In the genomic region with DNA sequence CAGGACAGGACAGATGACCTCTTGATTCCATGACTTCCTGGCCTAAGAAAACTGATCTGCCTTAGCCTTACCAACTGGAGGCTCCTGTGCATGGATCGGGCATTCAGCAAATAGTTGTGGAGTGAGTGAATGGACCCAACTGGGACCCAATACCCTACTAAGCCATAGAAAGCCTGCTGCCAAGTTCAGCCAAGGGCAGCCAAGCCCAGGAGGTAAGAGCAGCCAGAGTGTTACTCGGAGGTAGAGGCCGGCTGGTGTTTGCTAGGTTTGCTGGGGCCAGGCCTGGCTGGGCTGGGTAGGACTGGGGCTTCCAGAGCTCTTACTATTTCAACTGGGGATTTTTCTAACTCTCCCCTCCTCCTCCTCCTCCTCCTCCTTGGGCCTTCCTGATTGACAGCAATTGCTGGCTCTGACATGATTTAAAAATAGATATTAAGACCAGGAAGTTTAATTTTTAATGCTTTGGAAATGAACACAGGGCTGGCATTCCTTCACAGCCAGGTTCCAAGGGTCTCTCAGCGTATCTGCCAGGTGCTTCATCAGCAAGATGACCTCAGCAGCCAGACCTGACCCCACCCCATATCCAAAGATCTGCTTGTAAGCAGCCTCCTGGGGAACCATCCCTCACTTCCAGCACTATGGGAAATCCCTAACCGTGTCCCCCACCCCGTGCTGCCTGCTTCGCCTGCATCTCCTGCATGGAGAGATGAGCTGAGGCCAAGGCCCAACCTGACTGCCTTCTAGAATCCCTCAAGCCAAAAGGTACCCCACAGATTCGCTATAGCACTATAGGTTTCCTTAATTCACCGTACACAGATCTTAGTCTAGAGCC, we compare ENCODE assay signal across 17 mouse cellular contexts.
DNase-seq lines count a peak whose midpoint lies in the region; ATAC-seq and TF ChIP-seq lines count a peak whose summit lies in the region.
"Had no signal": no experiment of that assay in that cellular context is flagged by ENCODE, and none has a peak within 500 bp of the region (broad histone marks: within the 10 kb centered on the region; RNA-seq: fewer than 3 reads in every experiment).

No protein-coding gene starts in this region.

- no peak overlapping the region for H3K4me2 ChIP-seq in heart, embryonic 15.5 days
- H3K4me2 ChIP-seq in midbrain, postnatal 0 days (ENCODE audit: low read depth, low read length, poor library complexity, severe bottlenecking), result no peak overlapping the region
- H3K4me2 ChIP-seq in midbrain, embryonic 15.5 days, result no peak overlapping the region
- H3K4me2 ChIP-seq: limb, embryonic 12.5 days; liver, embryonic 15.5 days; midbrain, embryonic 12.5 days; stomach, embryonic 15.5 days had no signal

- no peaks in the 10 kb centered on the region for H3K27me3 ChIP-seq in heart, embryonic 15.5 days
- no peaks in the 10 kb centered on the region for H3K27me3 ChIP-seq in midbrain, postnatal 0 days (ENCODE audit: insufficient read depth, low read length)
- peaks cover 11% of the 10 kb centered on the region for H3K27me3 ChIP-seq in midbrain, embryonic 15.5 days (replicated peaks)
- H3K27me3 ChIP-seq: stomach, embryonic 15.5 days had no signal

- peaks cover 68% of the 10 kb centered on the region for H3K4me1 ChIP-seq in heart, embryonic 15.5 days (replicated peaks)
- peaks cover 13% of the 10 kb centered on the region; the same call in 1 of the 2 replicates for H3K4me1 ChIP-seq in midbrain, postnatal 0 days (ENCODE audit: insufficient read depth, low read length)
- H3K4me1 ChIP-seq in midbrain, embryonic 15.5 days, result peaks cover 31% of the 10 kb centered on the region

- no peak for TF ChIP-seq CTCF in midbrain, postnatal 0 days (IDR thresholded peaks at IDR 0.05)

- no peaks in the 10 kb centered on the region for H3K36me3 ChIP-seq in heart, embryonic 15.5 days
- H3K36me3 ChIP-seq in midbrain, postnatal 0 days (ENCODE audit: insufficient read depth, low read length), result no peaks in the 10 kb centered on the region
- no peaks in the 10 kb centered on the region for H3K36me3 ChIP-seq in midbrain, embryonic 15.5 days (replicated peaks)
- H3K36me3 ChIP-seq: limb, embryonic 12.5 days; liver, embryonic 15.5 days; midbrain, embryonic 12.5 days; stomach, embryonic 15.5 days had no signal

- H3K9ac ChIP-seq in heart, embryonic 15.5 days, result no peak overlapping the region
- 0 out of 2 replicates have a peak overlapping the region, but pooled peaks have one; percentile 29 for H3K9ac ChIP-seq in midbrain, postnatal 0 days (replicated peaks; ENCODE audit: low read length, poor library complexity, severe bottlenecking)
- no peak overlapping the region for H3K9ac ChIP-seq in midbrain, embryonic 15.5 days
- H3K9ac ChIP-seq: limb, embryonic 12.5 days; liver, embryonic 15.5 days; midbrain, embryonic 12.5 days; stomach, embryonic 15.5 days had no signal

- no peak for ATAC-seq in cerebellum, adult (ENCODE audit: insufficient number of reproducible peaks, low FRiP score, low TSS enrichment)
- no peak for ATAC-seq in heart, embryonic 15.5 days (replicated peaks; ENCODE audit: insufficient number of reproducible peaks, insufficient read depth, low FRiP score, low read depth)
- ATAC-seq in midbrain, postnatal 0 days (ENCODE audit: low FRiP score), result no peak
- ATAC-seq in midbrain, embryonic 15.5 days (replicated peaks), result no peak
- ATAC-seq: inflammation-experienced regulatory T-cells, adult 6 months had no signal

- H3K27ac ChIP-seq in heart, embryonic 15.5 days, result 0 out of 2 replicates have a peak overlapping the region, but pooled peaks have one; percentile 7
- no peak overlapping the region for H3K27ac ChIP-seq in midbrain, postnatal 0 days (ENCODE audit: low read depth, low read length)
- no peak overlapping the region for H3K27ac ChIP-seq in midbrain, embryonic 15.5 days
- H3K27ac ChIP-seq: limb, embryonic 12.5 days; liver, embryonic 15.5 days; midbrain, embryonic 12.5 days; stomach, embryonic 15.5 days had no signal

- H3K4me3 ChIP-seq in heart, embryonic 15.5 days, result no peak overlapping the region
- no peak overlapping the region for H3K4me3 ChIP-seq in midbrain, postnatal 0 days (ENCODE audit: low read depth, low read length)
- no peak overlapping the region for H3K4me3 ChIP-seq in midbrain, embryonic 15.5 days
- H3K4me3 ChIP-seq: limb, embryonic 12.5 days; liver, embryonic 15.5 days; midbrain, embryonic 12.5 days; stomach, embryonic 15.5 days had no signal

- no peaks in the 10 kb centered on the region for H3K9me3 ChIP-seq in heart, embryonic 15.5 days (replicated peaks)
- H3K9me3 ChIP-seq in midbrain, postnatal 0 days (ENCODE audit: low read length), result no peaks in the 10 kb centered on the region
- H3K9me3 ChIP-seq in midbrain, embryonic 15.5 days, result no peaks in the 10 kb centered on the region
- H3K9me3 ChIP-seq: limb, embryonic 12.5 days; liver, embryonic 15.5 days; midbrain, embryonic 12.5 days; stomach, embryonic 15.5 days had no signal

- DNase-seq in cerebellum, adult 8-10 months, result peak; percentile 42
- DNase-seq in heart, adult 9 months (ENCODE audit: low spot score in 2 of 2), result no peak
- DNase-seq in midbrain, postnatal 0 days (ENCODE audit: low spot score), result no peak
- DNase-seq in urinary bladder, postnatal 25 days (ENCODE audit: low spot score), result no peak
- DNase-seq in embryo, embryonic 9.5 days (ENCODE audit: extremely low spot score), result no peak
- DNase-seq: adrenal gland, postnatal 10 days; B cell, adult 2 months; lung, postnatal 14 days; right cerebral cortex, postnatal 4 days had no signal

- 80% methylated on average over 9 of the region's 9 CpGs for WGBS in heart, embryonic 15.5 days
- WGBS in midbrain, postnatal 0 days, result 80% methylated on average over 9 of the region's 9 CpGs
- 87% methylated on average over 9 of the region's 9 CpGs for whole genome bisulfite sequencing in midbrain, embryonic 15.5 days
